Mouse (Mus musculus): ENCODE measurements around the gene Olfm4. TPM values are rescaled to one million over a fixed set of nuclear protein-coding genes. Genes with fewer than 3 reads are reported as not detected.

Olfm4 gene
- polyA plus RNA-seq (2012; rRNA removed) = 2.9 and 3.3 TPM in 2 replicates

DNA sequence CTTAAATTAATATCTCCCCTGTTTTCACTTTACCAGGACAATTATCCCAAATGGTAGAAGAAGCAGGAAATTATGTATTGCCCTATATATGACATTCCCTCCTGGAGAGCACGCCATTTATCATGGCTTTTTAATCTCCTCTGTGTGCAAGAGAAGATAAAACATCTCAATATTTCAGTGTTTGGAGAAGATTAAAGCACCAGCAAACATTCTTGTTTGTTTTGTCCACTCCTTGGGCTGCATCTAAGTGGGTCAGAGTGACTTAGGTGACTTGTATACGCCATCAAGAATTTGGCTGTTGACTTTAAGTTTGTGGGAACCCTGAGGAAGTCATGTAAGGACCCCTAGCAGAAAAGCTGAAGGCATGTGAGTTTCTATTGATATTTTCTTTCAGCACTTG is at the start of gene Olfm4:
Olfm4 (plus strand) TSS at position 301 of the 400 bp plus-strand sequence.
- TF ChIP-seq CTCF (conservative IDR thresholded peaks at IDR 0.05; ENCODE audit: insufficient read depth, insufficient read length, low read depth, low read length) (no peak), POLR2A (IDR thresholded peaks at IDR 0.05; ENCODE audit: low read depth, low read length) (no peak)
- H3K4me3 ChIP-seq (ENCODE audit: insufficient read depth, low read depth, low read length) = no peak within 1 kb of the TSS
- no peak for DNase-seq
- 88% methylated on average over 2 of the region's 2 CpGs for WGBS
- no peaks in the 10 kb centered on the region for H3K36me3 ChIP-seq (ENCODE audit: control insufficient read depth, insufficient read depth, low read length)
- no peaks in the 10 kb centered on the region for H3K27me3 ChIP-seq (replicated peaks; ENCODE audit: control insufficient read depth, insufficient read depth, low read length)
- H3K4me1 ChIP-seq (ENCODE audit: control insufficient read depth, insufficient read depth, low read length) = no peaks in the 10 kb centered on the region
- H3K27ac ChIP-seq (ENCODE audit: insufficient read depth, low read depth, low read length) = no peak within 1 kb of the TSS

DNA sequence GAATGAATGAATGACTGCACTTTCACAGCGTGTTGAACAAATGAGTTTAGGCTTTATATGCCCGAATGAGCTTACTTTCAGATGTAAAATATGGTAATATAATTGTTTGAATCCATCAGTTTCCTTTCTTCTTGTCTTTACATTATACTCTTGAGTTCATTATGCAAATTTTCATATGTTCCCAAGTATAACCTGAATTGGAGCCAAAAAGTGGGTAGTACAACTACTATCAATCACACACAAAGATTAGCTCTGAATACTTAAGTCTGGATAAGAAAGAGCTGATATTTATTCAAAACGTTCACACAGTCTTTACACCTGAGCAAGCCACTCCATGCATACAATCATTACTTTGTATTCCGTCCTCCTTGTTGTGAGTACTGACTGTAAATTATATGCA is 49.5 kb upstream of the Olfm4 start:
- H3K36me3 ChIP-seq (ENCODE audit: control insufficient read depth, insufficient read depth, low read length) = no peaks in the 10 kb centered on the region
- H3K4me1 ChIP-seq (ENCODE audit: control insufficient read depth, insufficient read depth, low read length) = no peaks in the 10 kb centered on the region
- H3K4me3 ChIP-seq (ENCODE audit: insufficient read depth, low read depth, low read length) = no peak overlapping the region
- H3K27me3 ChIP-seq (replicated peaks; ENCODE audit: control insufficient read depth, insufficient read depth, low read length) = no peaks in the 10 kb centered on the region
- no peak overlapping the region for H3K27ac ChIP-seq (ENCODE audit: insufficient read depth, low read depth, low read length)
- no peak for DNase-seq
- TF ChIP-seq CTCF (conservative IDR thresholded peaks at IDR 0.05; ENCODE audit: insufficient read depth, insufficient read length, low read depth, low read length) (no peak), POLR2A (IDR thresholded peaks at IDR 0.05; ENCODE audit: low read depth, low read length) (no peak)
- WGBS = 79% methylated on average over 4 of the region's 4 CpGs

DNA sequence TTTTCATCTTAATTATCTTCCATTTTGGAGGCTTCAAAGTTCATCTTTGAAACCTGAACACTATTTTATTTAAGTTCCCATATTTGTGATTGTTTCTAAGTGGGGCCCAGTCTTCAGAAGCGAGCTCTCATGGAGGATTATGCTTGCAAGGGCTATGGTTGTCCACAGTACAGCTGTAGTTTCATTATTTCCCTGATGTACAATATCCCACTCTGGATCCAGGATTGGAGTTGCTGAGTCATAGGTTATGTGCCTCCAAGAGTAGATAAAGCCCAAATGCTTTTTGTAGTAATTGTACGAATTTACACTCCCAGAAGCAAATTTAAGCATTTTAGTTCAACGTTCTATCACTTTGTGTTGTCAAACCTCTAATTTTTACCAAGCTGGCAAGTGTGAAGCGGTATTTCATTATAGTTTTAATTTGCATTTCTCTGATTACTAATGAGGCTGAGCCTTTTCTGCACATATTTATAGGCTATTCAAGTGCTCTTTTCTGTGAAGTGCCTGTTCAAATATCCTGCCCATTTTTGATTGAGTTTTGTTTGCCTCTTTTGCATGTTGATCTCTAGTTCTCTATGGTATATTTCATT is 46.9 kb upstream of the Olfm4 start:
- WGBS = 86% methylated on average over 4 of the region's 4 CpGs
- TF ChIP-seq CTCF (conservative IDR thresholded peaks at IDR 0.05; ENCODE audit: insufficient read depth, insufficient read length, low read depth, low read length) (no peak), POLR2A (IDR thresholded peaks at IDR 0.05; ENCODE audit: low read depth, low read length) (no peak)
- no peak overlapping the region for H3K27ac ChIP-seq (ENCODE audit: insufficient read depth, low read depth, low read length)
- no peak for DNase-seq
- no peaks in the 10 kb centered on the region for H3K4me1 ChIP-seq (ENCODE audit: control insufficient read depth, insufficient read depth, low read length)
- no peaks in the 10 kb centered on the region for H3K27me3 ChIP-seq (replicated peaks; ENCODE audit: control insufficient read depth, insufficient read depth, low read length)
- H3K36me3 ChIP-seq (ENCODE audit: control insufficient read depth, insufficient read depth, low read length) = no peaks in the 10 kb centered on the region
- no peak overlapping the region for H3K4me3 ChIP-seq (ENCODE audit: insufficient read depth, low read depth, low read length)

DNA sequence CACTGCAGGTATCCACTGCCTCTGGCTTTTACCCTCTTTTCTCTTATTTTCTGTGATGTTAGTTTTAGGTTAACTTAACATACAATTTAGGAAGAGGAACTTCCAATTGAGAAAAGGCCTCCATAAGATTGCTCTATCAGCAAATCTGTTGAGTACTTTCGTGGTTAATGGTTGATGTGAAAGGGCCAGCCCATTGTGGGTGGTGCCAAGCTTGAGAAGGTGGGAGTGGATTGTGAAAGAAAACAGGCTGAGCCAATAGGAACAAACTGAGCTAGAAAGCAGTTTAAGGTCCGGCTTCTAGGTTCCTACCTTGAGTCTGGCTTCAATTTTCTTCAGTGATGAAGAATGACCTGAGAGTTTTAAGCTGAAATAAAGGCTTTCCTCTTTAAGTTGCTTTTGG is 38.0 kb upstream of the Olfm4 start:
- Histone ChIP-seq H3K4me3 (ENCODE audit: insufficient read depth, low read depth, low read length) (no peak overlapping the region), H3K27ac (ENCODE audit: insufficient read depth, low read depth, low read length) (no peak overlapping the region), H3K27me3 (replicated peaks; ENCODE audit: control insufficient read depth, insufficient read depth, low read length) (no peaks in the 10 kb centered on the region), H3K4me1 (ENCODE audit: control insufficient read depth, insufficient read depth, low read length) (no peaks in the 10 kb centered on the region), H3K36me3 (ENCODE audit: control insufficient read depth, insufficient read depth, low read length) (no peaks in the 10 kb centered on the region)
- WGBS = 50% methylated on average over 2 of the region's 2 CpGs
- no peak for TF ChIP-seq POLR2A (IDR thresholded peaks at IDR 0.05; ENCODE audit: low read depth, low read length)
- no peak for TF ChIP-seq CTCF (conservative IDR thresholded peaks at IDR 0.05; ENCODE audit: insufficient read depth, insufficient read length, low read depth, low read length)
- DNase-seq = peak; percentile 71

DNA sequence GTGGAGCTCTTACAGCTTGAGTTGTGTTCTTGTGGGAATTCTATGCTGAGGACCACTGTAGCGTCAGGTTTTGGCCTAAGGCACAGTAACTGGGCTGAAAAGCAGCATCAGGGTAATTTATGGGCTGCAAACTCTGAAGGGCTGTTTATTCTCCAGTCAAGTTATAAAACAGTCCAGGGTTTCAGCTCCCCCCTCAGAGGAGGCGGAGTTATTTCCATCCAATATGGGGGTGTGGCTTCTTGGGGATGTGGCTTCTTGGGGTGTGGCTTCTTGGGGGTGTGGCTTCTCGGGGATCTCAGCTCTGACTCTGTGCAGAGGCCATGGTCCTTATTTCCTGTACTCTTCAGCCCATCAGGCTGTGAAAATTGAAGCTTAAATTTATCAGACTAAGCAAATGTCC is 28.2 kb upstream of the Olfm4 start:
- Histone ChIP-seq H3K36me3 (ENCODE audit: control insufficient read depth, insufficient read depth, low read length) (no peaks in the 10 kb centered on the region), H3K27me3 (replicated peaks; ENCODE audit: control insufficient read depth, insufficient read depth, low read length) (no peaks in the 10 kb centered on the region), H3K4me3 (ENCODE audit: insufficient read depth, low read depth, low read length) (no peak overlapping the region), H3K27ac (ENCODE audit: insufficient read depth, low read depth, low read length) (no peak overlapping the region), H3K4me1 (ENCODE audit: control insufficient read depth, insufficient read depth, low read length) (no peaks in the 10 kb centered on the region)
- DNase-seq = no peak
- no peak for TF ChIP-seq CTCF (conservative IDR thresholded peaks at IDR 0.05; ENCODE audit: insufficient read depth, insufficient read length, low read depth, low read length)
- TF ChIP-seq POLR2A (IDR thresholded peaks at IDR 0.05; ENCODE audit: low read depth, low read length) = no peak
- 49% methylated on average over 3 of the region's 3 CpGs for WGBS

DNA sequence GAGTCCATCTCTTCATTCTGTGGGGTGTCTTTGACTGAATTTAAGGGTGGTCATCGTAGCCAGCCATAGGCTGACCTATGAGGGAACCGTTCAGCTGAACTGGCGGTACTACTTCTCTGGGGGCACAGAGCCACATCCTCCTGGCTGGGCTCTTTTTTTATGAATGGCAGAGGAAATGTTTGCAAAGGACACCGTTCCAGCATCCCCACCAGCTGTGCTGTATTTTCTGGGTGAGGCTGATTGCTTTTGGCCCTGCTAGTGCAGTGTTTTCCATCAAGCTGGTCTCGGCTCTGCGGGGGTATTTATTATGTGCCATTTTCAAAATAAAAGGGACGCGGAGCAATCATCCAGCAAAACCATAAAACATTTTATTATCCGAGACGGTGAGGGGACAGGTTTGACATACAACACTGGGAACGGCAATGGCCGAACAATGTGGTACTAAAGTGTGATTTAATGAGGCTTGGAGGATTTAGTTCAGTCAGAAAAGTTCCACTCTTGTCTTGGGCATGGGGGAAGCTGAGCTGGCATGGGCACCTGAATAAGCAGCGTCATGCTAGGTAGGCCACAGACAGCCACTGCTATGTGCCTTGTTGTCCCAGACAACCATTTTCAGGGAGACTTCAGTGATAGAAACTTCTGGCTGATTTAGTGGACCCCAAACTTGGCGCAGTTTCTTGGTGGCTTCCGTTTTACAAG is 25.9 kb upstream of the Olfm4 start:
- 58% methylated on average over 15 of the region's 15 CpGs for WGBS
- Histone ChIP-seq H3K4me1 (ENCODE audit: control insufficient read depth, insufficient read depth, low read length) (no peaks in the 10 kb centered on the region), H3K36me3 (ENCODE audit: control insufficient read depth, insufficient read depth, low read length) (no peaks in the 10 kb centered on the region), H3K27me3 (replicated peaks; ENCODE audit: control insufficient read depth, insufficient read depth, low read length) (no peaks in the 10 kb centered on the region), H3K27ac (ENCODE audit: insufficient read depth, low read depth, low read length) (no peak overlapping the region), H3K4me3 (ENCODE audit: insufficient read depth, low read depth, low read length) (no peak overlapping the region)
- DNase-seq = no peak
- TF ChIP-seq POLR2A (IDR thresholded peaks at IDR 0.05; ENCODE audit: low read depth, low read length) (no peak), CTCF (conservative IDR thresholded peaks at IDR 0.05; ENCODE audit: insufficient read depth, insufficient read length, low read depth, low read length) (no peak)

DNA sequence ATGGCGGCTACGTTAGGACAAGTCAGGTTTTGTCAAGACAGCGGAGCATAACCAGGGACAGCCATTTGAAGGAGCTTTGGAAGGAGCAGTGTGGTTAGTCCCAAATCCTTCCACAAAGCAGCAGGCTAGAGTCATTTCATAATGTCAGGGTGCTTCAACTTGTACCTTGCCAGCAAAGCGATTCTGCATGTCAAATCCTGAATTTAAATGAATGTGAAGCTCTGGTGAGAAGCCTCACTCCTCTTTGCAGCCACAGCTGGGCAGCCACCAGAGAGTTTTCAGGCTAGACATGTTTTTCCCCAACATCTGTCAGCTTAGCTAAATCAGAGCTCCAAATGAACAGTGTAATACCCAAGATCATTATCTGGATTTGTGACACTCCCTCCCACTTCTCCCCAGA is 22.7 kb upstream of the Olfm4 start:
- Histone ChIP-seq H3K4me1 (ENCODE audit: control insufficient read depth, insufficient read depth, low read length) (no peaks in the 10 kb centered on the region), H3K4me3 (ENCODE audit: insufficient read depth, low read depth, low read length) (no peak overlapping the region), H3K36me3 (ENCODE audit: control insufficient read depth, insufficient read depth, low read length) (no peaks in the 10 kb centered on the region), H3K27ac (ENCODE audit: insufficient read depth, low read depth, low read length) (no peak overlapping the region), H3K27me3 (replicated peaks; ENCODE audit: control insufficient read depth, insufficient read depth, low read length) (no peaks in the 10 kb centered on the region)
- WGBS = 78% methylated on average over 4 of the region's 4 CpGs
- no peak for DNase-seq
- TF ChIP-seq CTCF (conservative IDR thresholded peaks at IDR 0.05; ENCODE audit: insufficient read depth, insufficient read length, low read depth, low read length) = no peak
- TF ChIP-seq POLR2A (IDR thresholded peaks at IDR 0.05; ENCODE audit: low read depth, low read length) = no peak

All from kidney, adult 2 months (tissue).